Mouse (Mus musculus): Measurements from ENCODE around the gene Arhgap42. TPM values are rescaled to one million over a fixed set of nuclear protein-coding genes. Genes with fewer than 3 reads are reported as not detected.

The Arhgap42 gene
- 1 to 10 TPM; 8.0 to 8.5 TPM for total RNA-seq (2021)
- long read RNA-seq, experiment 1, partial matches to known transcripts, result 0 of 3 reads
- long read RNA-seq, experiment 1, other reads (novel, unspliced or antisense), result 3 of 3 reads
- long read RNA-seq, experiment 2, partial matches to known transcripts, result 0 of 2 reads
- long read RNA-seq, experiment 2, other reads (novel, unspliced or antisense), result 2 of 2 reads

- DNase-seq, result peak; percentile 78 to 79
- intact Hi-C loops (cut with DNase I), result no loop called here
Measured at GRCm38 (mm10) chr9:9238438-9239391, at the start of gene Arhgap42. TSS of gene Arhgap42 (minus strand) at chr9:9239101.

- no peak for DNase-seq
- intact Hi-C loops (cut with DNase I), result no loop called here
Measured at GRCm38 (mm10) chr9:9288140-9288539, 49.2 kb upstream of the Arhgap42 start.

GRCm38 (mm10) chr9:9269305-9269704, 30.4 kb upstream of the Arhgap42 start:
- DNase-seq, result no peak
- intact Hi-C loops (cut with DNase I), result no loop called here

DNA sequence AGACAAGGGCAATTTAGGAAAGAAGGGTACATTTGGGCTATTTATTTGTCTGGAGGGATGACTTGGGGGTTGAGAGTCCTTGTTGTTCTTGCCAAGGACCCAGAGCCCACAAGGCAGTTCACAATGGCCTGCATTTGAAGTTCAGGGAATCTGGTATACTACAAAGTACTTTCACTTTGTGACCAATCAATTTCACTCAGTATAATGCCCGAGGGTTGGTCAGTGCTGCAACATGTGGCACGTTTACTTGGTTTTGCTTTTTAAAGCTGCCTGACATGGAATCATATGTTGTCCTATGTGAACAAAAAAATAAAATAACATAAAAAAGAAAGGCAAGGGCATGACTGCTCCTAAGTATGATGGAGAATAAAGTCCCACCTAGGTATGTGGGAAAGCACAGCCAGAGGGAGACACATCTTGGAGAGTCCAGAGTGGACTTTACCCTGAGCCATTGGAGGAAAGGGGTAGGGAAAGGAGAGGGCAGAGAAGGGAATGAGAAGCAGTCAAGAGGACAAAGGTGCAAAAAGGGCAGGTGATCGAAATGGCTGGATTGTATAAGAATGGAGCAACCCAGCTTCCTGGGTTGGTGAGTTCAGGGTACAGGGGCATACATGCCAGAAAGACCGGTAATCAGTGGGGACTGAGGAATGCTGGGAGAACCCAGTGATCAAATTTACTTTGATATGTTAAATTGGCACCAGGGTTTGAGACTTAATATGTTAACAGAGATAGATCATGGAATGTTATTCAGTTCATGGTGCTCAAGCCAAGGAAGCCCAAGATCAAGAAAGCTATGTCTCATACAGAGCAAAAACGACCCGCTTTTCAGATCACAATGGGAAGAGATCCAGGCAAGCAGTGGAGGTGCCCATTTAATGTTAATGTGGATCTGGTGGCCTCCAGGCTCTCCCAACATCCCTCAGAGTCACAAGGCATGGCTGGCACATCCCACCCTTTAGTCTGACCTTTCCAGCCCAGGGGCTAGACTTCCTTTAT, 29.0 kb upstream of the Arhgap42 start:
- intact Hi-C loops (cut with DNase I), result no loop called here

DNA sequence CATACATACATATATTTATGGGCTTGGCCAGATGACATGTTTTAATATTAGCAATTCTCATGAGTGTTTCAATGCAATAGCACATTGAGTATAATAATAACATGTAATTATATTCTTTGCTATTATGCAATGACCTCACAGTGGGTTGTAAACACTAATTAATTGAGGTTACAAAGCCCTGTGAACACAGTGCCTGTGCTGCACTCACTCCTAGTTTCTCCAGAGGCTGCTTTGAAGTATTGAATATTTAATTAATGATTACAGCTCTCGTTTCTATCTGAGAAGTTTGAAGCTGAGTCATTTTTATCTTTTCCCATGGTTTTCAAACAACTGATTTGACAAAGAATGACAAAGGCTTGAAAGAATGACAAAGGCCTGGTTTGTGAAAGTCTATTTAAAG, 24.6 kb upstream of the Arhgap42 start:
- intact Hi-C loops (cut with DNase I), result no loop called here
- no peak for DNase-seq

More for the DNA sequence above, 29.0 kb upstream of the Arhgap42 start:
- DNase-seq, result no peak

- intact Hi-C loops (cut with DNase I), result no loop called here
- no peak for DNase-seq
Measured at GRCm38 (mm10) chr9:9262479-9262878, 23.6 kb upstream of the Arhgap42 start.

GRCm38 (mm10) chr9:9254764-9255163, 15.9 kb upstream of the Arhgap42 start:
- intact Hi-C loops (cut with DNase I), result no loop called here
- DNase-seq, result no peak

DNA sequence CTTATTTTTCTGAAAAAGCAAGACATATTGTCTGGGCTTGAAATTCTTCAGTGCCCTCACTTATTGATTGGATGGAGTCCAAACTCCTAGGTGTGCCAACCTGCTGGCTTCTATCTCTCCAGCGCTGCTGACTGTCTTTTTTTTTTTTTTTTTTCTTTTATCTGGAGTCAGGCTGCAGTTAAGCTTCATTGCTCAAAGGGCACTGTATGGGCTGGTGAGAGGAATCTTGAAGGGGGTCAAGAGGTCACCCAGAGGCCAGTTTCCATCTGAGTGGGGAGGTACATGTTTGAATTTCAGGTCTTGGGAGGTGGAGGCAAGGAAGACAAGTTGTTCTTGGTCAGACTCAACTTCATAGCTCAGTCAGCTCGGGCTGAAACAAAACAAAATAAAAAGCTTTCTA, 9.6 kb upstream of the Arhgap42 start:
- intact Hi-C loops (cut with DNase I), result no loop called here
- DNase-seq, result no peak

DNA sequence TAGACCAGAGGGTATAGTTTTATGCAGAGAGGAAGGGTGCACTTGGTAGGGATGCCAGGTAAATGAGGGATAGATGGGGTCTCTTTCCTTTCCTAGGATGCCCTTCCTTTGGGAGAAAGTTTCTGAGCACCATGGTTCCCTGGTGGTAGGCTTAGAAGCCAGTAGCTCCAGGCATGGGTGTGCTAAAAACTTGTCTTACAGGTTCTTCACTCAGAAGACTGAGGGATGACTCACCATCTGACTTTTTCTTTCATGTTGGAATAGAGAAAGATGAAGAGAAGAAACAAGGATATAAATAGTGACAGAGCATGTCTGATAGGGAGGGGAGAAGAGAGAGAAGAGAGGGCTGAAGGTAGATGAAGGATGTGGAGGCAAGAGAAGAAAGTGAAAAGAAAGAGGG, 7.1 kb upstream of the Arhgap42 start:
- DNase-seq, result no peak
- intact Hi-C loops (cut with DNase I), result no loop called here

- intact Hi-C loops (cut with DNase I), result no loop called here
- DNase-seq, result no peak
Measured at GRCm38 (mm10) chr9:9243834-9244233, 4.9 kb upstream of the Arhgap42 start.

GRCm38 (mm10) chr9:9241202-9241795, 2.4 kb upstream of the Arhgap42 start:
- no peak for DNase-seq
- intact Hi-C loops (cut with DNase I), result no loop called here

DNA sequence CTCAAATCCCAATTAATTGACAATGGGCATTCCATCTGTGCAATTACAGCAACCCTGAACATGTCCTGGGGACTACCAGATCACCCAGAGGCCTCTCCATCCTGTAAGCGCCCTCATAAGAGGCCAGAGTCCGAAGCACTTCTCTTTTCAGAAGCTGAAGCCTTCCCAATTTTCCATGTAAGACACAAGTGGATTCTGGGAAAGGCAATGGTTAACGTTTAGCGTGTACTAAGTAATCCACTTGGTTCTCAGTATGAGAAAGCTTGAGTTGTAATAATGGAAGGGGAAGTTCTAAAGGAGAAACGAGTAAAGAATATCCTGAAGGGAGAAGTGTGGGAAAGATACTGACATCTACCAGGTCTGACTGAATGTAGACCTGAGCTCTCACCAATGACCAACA, 1.4 kb downstream of the Arhgap42 start:
- intact Hi-C loops (cut with DNase I), result loop anchor here (2.0 kb wide), 1 partner anchor 187 kb away; no protein-coding TSS in a partner anchor
- DNase-seq, result no peak

DNA sequence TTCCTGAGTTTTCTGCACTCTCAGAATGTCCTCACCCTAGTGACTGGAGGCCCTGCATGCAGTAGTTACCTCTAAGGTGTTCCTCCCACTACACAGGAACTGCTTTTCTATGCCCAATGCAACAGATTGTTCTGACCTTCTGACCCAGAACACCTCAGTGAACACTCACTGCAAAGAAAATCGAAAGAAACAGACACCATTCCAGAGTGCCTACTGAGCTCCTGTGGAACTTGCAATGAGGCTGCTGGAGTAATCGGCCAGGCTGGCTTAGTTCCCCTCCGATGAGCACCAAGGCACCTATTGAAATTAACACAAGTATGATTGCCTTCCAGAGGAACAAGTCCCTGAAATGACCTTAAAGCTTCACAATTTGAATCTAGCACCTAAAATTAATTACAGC, 9.2 kb downstream of the Arhgap42 start:
- intact Hi-C loops (cut with DNase I), result no loop called here
- DNase-seq, result no peak

DNA sequence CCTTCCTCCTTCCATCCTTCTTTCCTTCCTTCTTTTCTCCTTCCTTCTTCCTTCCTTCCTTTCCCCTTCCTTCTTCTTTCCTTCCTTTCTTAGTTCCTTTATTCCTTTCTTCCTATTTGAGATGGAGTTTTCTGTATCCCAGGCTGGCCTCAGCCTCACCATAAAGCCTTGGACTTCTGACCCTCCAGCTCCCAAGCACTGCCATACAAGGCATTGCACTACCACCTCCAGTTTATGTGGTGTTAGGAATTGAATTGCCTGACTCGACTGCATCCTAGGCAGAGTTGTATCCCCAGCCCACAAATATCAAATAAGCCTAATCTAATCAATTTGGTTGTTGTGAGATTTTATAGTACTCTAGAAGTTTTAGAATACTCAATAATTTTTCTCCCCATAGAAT, 14.1 kb downstream of the Arhgap42 start:
- intact Hi-C loops (cut with DNase I), result no loop called here
- no peak for DNase-seq

DNA sequence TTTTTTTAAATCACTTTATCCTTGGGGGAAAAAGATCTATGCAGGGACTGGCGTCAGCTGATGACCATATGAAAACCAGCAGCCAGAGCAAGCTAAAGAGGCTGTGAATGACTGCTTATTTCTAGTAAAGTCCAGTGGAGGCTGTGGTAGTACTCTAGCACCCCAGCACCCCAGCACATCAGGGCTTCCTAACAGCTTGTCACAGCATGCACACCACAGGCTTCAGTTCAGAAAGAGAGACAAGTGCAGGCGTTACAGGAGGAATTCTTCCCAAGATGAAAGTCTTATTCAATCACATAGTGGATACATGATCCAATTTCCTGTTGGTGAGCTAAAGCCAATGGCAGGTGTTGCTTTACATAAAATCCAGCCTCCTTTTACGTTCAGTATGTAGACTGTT, 15.5 kb downstream of the Arhgap42 start:
- DNase-seq, result no peak
- intact Hi-C loops (cut with DNase I), result no loop called here

GRCm38 (mm10) chr9:9221950-9222486, 16.9 kb downstream of the Arhgap42 start:
- intact Hi-C loops (cut with DNase I), result no loop called here
- DNase-seq, result no peak

DNA sequence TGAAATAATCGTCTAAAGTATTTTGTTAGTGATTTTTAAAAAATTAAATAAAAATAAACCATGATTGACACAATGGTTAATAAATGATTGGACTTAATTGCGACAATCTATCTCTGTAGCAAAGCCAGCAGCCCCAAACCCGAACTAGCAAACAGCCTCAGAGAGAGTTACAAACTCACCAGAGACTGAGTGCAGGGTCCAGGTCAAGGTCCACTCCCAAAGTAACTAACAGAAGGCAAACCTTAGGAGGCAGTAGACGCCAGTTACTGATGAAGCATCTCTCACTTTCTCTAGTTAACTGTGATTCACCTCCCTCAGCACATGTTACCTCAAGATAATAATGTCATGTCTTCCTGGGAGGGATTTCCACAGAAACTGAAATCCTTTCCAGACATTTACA, 17.7 kb downstream of the Arhgap42 start:
- intact Hi-C loops (cut with DNase I), result no loop called here
- no peak for DNase-seq

DNA sequence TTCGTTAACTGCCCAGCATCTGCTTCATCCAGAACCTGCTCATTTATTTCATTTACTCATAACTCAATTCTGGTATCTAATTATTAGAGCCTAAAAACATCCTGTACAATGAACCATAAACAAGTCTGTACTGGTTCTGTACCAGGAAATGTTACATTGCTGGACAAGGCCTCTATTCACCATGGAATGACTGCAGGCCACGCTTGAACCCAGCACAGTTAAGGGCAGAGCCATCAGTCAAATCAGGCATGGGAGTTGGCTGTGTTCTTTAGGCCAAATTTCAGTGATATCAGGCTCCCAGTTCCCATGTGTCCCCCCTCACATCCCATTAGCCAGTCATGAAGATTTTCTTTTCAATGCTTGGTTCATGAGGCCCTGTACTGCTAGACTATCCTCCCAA, 20.6 kb downstream of the Arhgap42 start:
- DNase-seq, result no peak
- intact Hi-C loops (cut with DNase I), result no loop called here

GRCm38 (mm10) chr9:9214849-9215248, 24.1 kb downstream of the Arhgap42 start:
- no peak for DNase-seq
- intact Hi-C loops (cut with DNase I), result no loop called here

DNA sequence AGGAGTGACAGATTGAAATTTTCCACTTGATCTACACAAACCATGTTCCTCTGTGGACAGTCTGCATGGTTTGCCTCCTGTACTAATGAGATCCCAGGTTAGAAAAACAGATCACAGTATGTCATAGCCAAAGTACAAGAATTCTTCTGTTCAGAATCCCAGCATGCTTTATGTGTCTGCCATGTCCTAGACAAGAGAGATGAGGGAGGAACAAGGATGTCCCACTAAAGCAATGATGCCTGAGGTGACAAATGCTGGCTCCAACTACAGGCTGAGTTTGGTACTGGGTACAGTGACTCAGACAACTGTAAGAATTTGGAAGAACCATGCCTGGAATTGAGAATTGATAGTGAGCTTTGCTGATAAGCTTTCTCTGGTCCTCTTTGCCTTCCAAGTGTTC, 24.6 kb downstream of the Arhgap42 start:
- intact Hi-C loops (cut with DNase I), result no loop called here
- DNase-seq, result no peak

Data from heart, postnatal 14 days (tissue).